Mouse (Mus musculus): ENCODE data around the gene Sp4. TPM values are rescaled to one million over a fixed set of nuclear protein-coding genes. Genes with fewer than 3 reads are reported as not detected.

Gene Sp4
- polyA plus RNA-seq, 1 experiment from 2014 or later: 29.8 TPM

Other genes with a start within 250 kb of the Sp4 start
- 0.33 and 0.74 TPM in 2 replicates for gene Dnah11, start 102.4 kb downstream of the Sp4 start, polyA plus RNA-seq (2014; fragmentation: Nextera tagmentation; extraction: Ambion mirVana)

All from hindbrain, embryonic 14.5 days (tissue).